Mouse (Mus musculus) urinary bladder, adult 2 months (tissue): Measurements from ENCODE around the gene St6galnac6. TPM values are rescaled to one million over a fixed set of nuclear protein-coding genes. Genes with fewer than 3 reads are reported as not detected.

ENCODE experiments used
- polyA plus RNA-seq: library from polyadenylated mRNA; depleted of rRNA; stranded (reverse); fragments of >200 nt; gene quantifications from 2 replicates; pipeline ENCODE4 v1.2.3, GENCODE M21; 2012; rRNA removed

Gene St6galnac6
- polyA plus RNA-seq, 1 experiment, result 20.8 TPM

Other genes with a start within 250 kb of the St6galnac6 start
- gene Ciz1, start 247.4 kb upstream of the St6galnac6 start, polyA plus RNA-seq, result 120 and 125 TPM in 2 replicates
- 99.6 and 113 TPM in 2 replicates for gene Dnm1, start 246.4 kb upstream of the St6galnac6 start, polyA plus RNA-seq
- 101 and 129 TPM in 2 replicates for gene 1110008P14Rik, start 217.8 kb upstream of the St6galnac6 start, polyA plus RNA-seq
- 3.0 and 3.2 TPM in 2 replicates for gene Lcn2, start 211.5 kb upstream of the St6galnac6 start, polyA plus RNA-seq
- gene Ptges2, start 203.8 kb upstream of the St6galnac6 start, polyA plus RNA-seq, result 26.0 and 32.5 TPM in 2 replicates
- gene Naif1, start 149.3 kb upstream of the St6galnac6 start, polyA plus RNA-seq, result 4.5 and 4.7 TPM in 2 replicates
- 14.7 and 18.8 TPM in 2 replicates for gene Slc25a25, start 148.3 kb upstream of the St6galnac6 start, polyA plus RNA-seq
- 17.1 and 25.9 TPM in 2 replicates for gene Fam102a, start 64.4 kb upstream of the St6galnac6 start, polyA plus RNA-seq
- 88.5 and 117 TPM in 2 replicates for gene Dpm2, start 28.9 kb upstream of the St6galnac6 start, polyA plus RNA-seq
- 0.08 TPM in 1 of 2 replicates, not detected in the other for gene Pip5kl1, start 24.9 kb upstream of the St6galnac6 start, polyA plus RNA-seq
- gene 9430097D07Rik, start 24.0 kb upstream of the St6galnac6 start, polyA plus RNA-seq, result 0.07 TPM in 1 of 2 replicates, not detected in the other
- 13.3 and 16.1 TPM in 2 replicates for gene St6galnac4, start 12.6 kb upstream of the St6galnac6 start, polyA plus RNA-seq
- 43.8 and 59.1 TPM in 2 replicates for gene Ak1, start 22.0 kb downstream of the St6galnac6 start, polyA plus RNA-seq
- gene Eng, start 46.9 kb downstream of the St6galnac6 start, polyA plus RNA-seq, result 59.8 and 73.9 TPM in 2 replicates
- gene Fpgs, start 104.4 kb downstream of the St6galnac6 start, polyA plus RNA-seq, result 29.4 and 36.3 TPM in 2 replicates
- gene Cdk9, start 113.4 kb downstream of the St6galnac6 start, polyA plus RNA-seq, result 112 and 151 TPM in 2 replicates
- 9.9 and 10.3 TPM in 2 replicates for gene Sh2d3c, start 121.3 kb downstream of the St6galnac6 start, polyA plus RNA-seq
- gene 6330409D20Rik, start 141.3 kb downstream of the St6galnac6 start, polyA plus RNA-seq, result not detected in 2 replicates
- gene Tor2a, start 157.5 kb downstream of the St6galnac6 start, polyA plus RNA-seq, result 42.9 and 53.7 TPM in 2 replicates
- gene Ttc16, start 175.9 kb downstream of the St6galnac6 start, polyA plus RNA-seq, result 0.80 and 0.85 TPM in 2 replicates
- gene Ptrh1, start 176.1 kb downstream of the St6galnac6 start, polyA plus RNA-seq, result 8.6 and 10.4 TPM in 2 replicates
- gene Cfap157, start 184.7 kb downstream of the St6galnac6 start, polyA plus RNA-seq, result 0.29 and 0.41 TPM in 2 replicates
- gene Stxbp1, start 247.5 kb downstream of the St6galnac6 start, polyA plus RNA-seq, result 15.8 and 19.8 TPM in 2 replicates